In the genomic region with DNA sequence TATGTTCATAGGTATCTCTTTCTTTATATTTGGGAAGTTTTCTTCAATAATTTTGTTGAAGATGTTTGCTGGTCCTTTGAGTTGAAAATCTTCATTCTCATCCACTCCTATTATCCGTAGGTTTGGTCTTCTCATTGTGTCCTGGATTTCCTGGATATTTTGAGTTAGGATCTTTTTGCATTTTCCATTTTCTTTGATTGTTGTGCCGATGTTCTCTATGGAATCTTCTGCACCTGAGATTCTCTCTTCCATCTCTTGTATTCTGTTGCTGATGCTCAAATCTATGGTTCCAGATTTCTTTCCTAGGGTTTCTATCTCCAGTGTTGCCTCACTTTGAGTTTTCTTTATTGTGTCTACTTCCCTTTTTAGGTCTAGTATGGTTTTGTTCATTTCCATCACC, we compare ENCODE assay signal across 8 mouse cellular contexts. TPM values are rescaled to one million over a fixed set of nuclear protein-coding genes. Genes with fewer than 3 reads are reported as not detected.
DNase-seq lines count a peak whose midpoint lies in the region; ATAC-seq and TF ChIP-seq lines count a peak whose summit lies in the region.
"Not testable (repeated sequence)": the region's sequence is repeated elsewhere in the genome, so short reads cannot be mapped to it uniquely, and the experiment has no call there.

A gene (plus strand): TSS at position 301 of the 400 bp plus-strand sequence.

- not testable (repeated sequence) for TF ChIP-seq EP300 in MEL (IDR thresholded peaks at IDR 0.05; ENCODE audit: low read depth in 1 of 2, low read length in 2 of 2)

- not testable (repeated sequence) for TF ChIP-seq RAD21 in MEL (IDR thresholded peaks at IDR 0.05; ENCODE audit: low read depth, low read length)

- not testable (repeated sequence) for H3K4me2 ChIP-seq in embryonic facial prominence, embryonic 11.5 days (ENCODE audit: low read depth, low read length); kidney, embryonic 16.5 days (replicated peaks; ENCODE audit: low read depth, low read length); limb, embryonic 12.5 days

- not testable (repeated sequence) for H3K9ac ChIP-seq in MEL (ENCODE audit: control insufficient read depth, low read depth, low read length, poor library complexity, severe bottlenecking); embryonic facial prominence, embryonic 11.5 days (replicated peaks; ENCODE audit: low read length); kidney, embryonic 16.5 days (replicated peaks; ENCODE audit: low read length); limb, embryonic 12.5 days (replicated peaks)

- H3K4me3 ChIP-seq in MEL (ENCODE audit: control insufficient read depth in 1 of 2, insufficient read depth in 1 of 2, low read depth in 2 of 2, low read length in 2 of 2); embryonic facial prominence, embryonic 11.5 days (ENCODE audit: low read depth, low read length); kidney, embryonic 16.5 days (ENCODE audit: low read length); limb, embryonic 12.5 days (replicated peaks); megakaryocyte, embryonic 14.5 days (replicated peaks); small intestine, adult 2 months (ENCODE audit: low read depth, low read length): not testable (repeated sequence)

- H3K27ac ChIP-seq in MEL (ENCODE audit: control insufficient read depth, low read depth, low read length); embryonic facial prominence, embryonic 11.5 days (replicated peaks; ENCODE audit: low read depth, low read length); kidney, embryonic 16.5 days (ENCODE audit: low read length); limb, embryonic 12.5 days; small intestine, adult 2 months (ENCODE audit: insufficient read depth, low read depth, low read length): not testable (repeated sequence)

- TF ChIP-seq CTCF in MEL (IDR thresholded peaks at IDR 0.05 in 2 of 3, conservative IDR thresholded peaks at IDR 0.05 in 1 of 3; ENCODE audit: control insufficient read depth in 1 of 3, insufficient read depth in 1 of 3, low read depth in 2 of 3, low read length in 3 of 3, poor library complexity in 1 of 3, severe bottlenecking in 1 of 3); small intestine, adult 2 months (IDR thresholded peaks at IDR 0.05; ENCODE audit: extremely low read depth, insufficient read length, insufficient replicate concordance, low read depth, low read length): not testable (repeated sequence)

- intact Hi-C loops in gastrocnemius, postnatal 14 days (cut with DNase I; ENCODE audit: low total_unique reads); heart, postnatal 36 days (cut with DNase I): not testable (repeated sequence)

- no CpG with 5 or more reads among the region's 2 CpGs for WGBS in embryonic facial prominence, embryonic 11.5 days
- no CpG with 5 or more reads among the region's 2 CpGs for WGBS in kidney, embryonic 16.5 days
- WGBS in limb, embryonic 12.5 days = no CpG with 5 or more reads among the region's 2 CpGs
- WGBS in small intestine, adult 2 months = no CpG with 5 or more reads among the region's 2 CpGs

- H3K4me1 ChIP-seq in MEL (ENCODE audit: control insufficient read depth in 1 of 2, insufficient read depth in 2 of 2, low read length in 2 of 2); embryonic facial prominence, embryonic 11.5 days (ENCODE audit: control insufficient read depth, insufficient read depth, low read length); kidney, embryonic 16.5 days (ENCODE audit: insufficient read depth, low read length); limb, embryonic 12.5 days (replicated peaks); megakaryocyte, embryonic 14.5 days; small intestine, adult 2 months (ENCODE audit: control insufficient read depth, insufficient read depth, insufficient read length, low read length): not testable (repeated sequence)

- not testable (repeated sequence) for DNase-seq in MEL (ENCODE audit: low read depth, low spot score); embryonic facial prominence, embryonic 11.5 days (ENCODE audit: low spot score); gastrocnemius, postnatal 14 days; heart, postnatal 36 days

- ATAC-seq in embryonic facial prominence, embryonic 11.5 days (replicated peaks; ENCODE audit: insufficient number of reproducible peaks, low FRiP score, low TSS enrichment, low read depth); kidney, embryonic 16.5 days (ENCODE audit: low FRiP score, low TSS enrichment); limb, embryonic 12.5 days (ENCODE audit: insufficient number of reproducible peaks, insufficient read depth, low FRiP score, low TSS enrichment, low read depth): not testable (repeated sequence)

- H3K27me3 ChIP-seq in MEL (ENCODE audit: control insufficient read depth in 1 of 2, insufficient read depth in 2 of 2, low read length in 2 of 2); embryonic facial prominence, embryonic 11.5 days (ENCODE audit: control insufficient read depth, insufficient read depth, low read length); kidney, embryonic 16.5 days (ENCODE audit: insufficient read depth, low read length); limb, embryonic 12.5 days; megakaryocyte, embryonic 14.5 days (replicated peaks); small intestine, adult 2 months (ENCODE audit: control insufficient read depth, insufficient read depth, low read length): not testable (repeated sequence)

- not testable (repeated sequence) for TF ChIP-seq POLR2A in MEL (IDR thresholded peaks at IDR 0.05; ENCODE audit: control insufficient read depth in 1 of 2, insufficient read depth in 1 of 2, low read depth in 1 of 2, low read length in 2 of 2, poor library complexity in 1 of 2); small intestine, adult 2 months (IDR thresholded peaks at IDR 0.05; ENCODE audit: low read depth, low read length)

- H3K9me3 ChIP-seq in MEL (replicated peaks; ENCODE audit: insufficient read depth, low read length); embryonic facial prominence, embryonic 11.5 days (replicated peaks; ENCODE audit: control insufficient read depth, low read length); kidney, embryonic 16.5 days (ENCODE audit: low read length); limb, embryonic 12.5 days; megakaryocyte, embryonic 14.5 days: not testable (repeated sequence)

- H3K36me3 ChIP-seq in MEL (ENCODE audit: control insufficient read depth in 1 of 2, insufficient read depth in 2 of 2, low read length in 2 of 2); embryonic facial prominence, embryonic 11.5 days (replicated peaks; ENCODE audit: control insufficient read depth, insufficient read depth, low read depth, low read length); kidney, embryonic 16.5 days (ENCODE audit: insufficient read depth, low read length); limb, embryonic 12.5 days; megakaryocyte, embryonic 14.5 days (replicated peaks; ENCODE audit: low read length); small intestine, adult 2 months (ENCODE audit: control insufficient read depth, insufficient read depth, low read length): not testable (repeated sequence)

- H3K79me2 ChIP-seq in MEL (ENCODE audit: control insufficient read depth, insufficient read depth, low read length, poor library complexity) = not testable (repeated sequence)

RNA-seq across cellular contexts. Expression of the gene that starts here (rescaled TPM):
- total RNA-seq in MEL (2012; rRNA removed) = 23.4 and 25.3 TPM in 2 replicates
- polyA plus RNA-seq in MEL (2012; ENCODE audit: insufficient read depth in 1 of 2, insufficient read length in 2 of 2, low read depth in 1 of 2, low replicate concordance in 2 of 2, missing spikeins in 1 of 2) = 10 to 100 TPM in 1 of 2 experiments, not detected in 1; 61.6 TPM
- 80.4 and 87.3 TPM in 2 replicates for polyA plus RNA-seq in embryonic facial prominence, embryonic 11.5 days (2014; fragmentation: Nextera tagmentation; extraction: Ambion mirVana)
- total RNA-seq in gastrocnemius, postnatal 14 days (2021) = 10 to 100 TPM; 70.1 to 76.4 TPM
- total RNA-seq in heart, postnatal 36 days (2021) = 10 to 100 TPM; 81.7 to 87.3 TPM
- polyA plus RNA-seq in kidney, embryonic 16.5 days (2015; fragmentation: Nextera tagmentation; extraction: Ambion mirVana) = 76.0 and 85.4 TPM in 2 replicates
- polyA plus RNA-seq in limb, embryonic 12.5 days (2016; fragmentation: Nextera tagmentation; extraction: Ambion mirVana) = 119 and 122 TPM in 2 replicates
- 5.9 and 98.3 TPM in 2 replicates for polyA plus RNA-seq in megakaryocyte, embryonic 14.5 days (2012; ENCODE audit: insufficient read depth, low replicate concordance)
- polyA plus RNA-seq in small intestine, adult 2 months (2012; rRNA removed) = 4.7 and 14.8 TPM in 2 replicates
